Mouse (Mus musculus) lung, postnatal 0 days (tissue): ENCODE measurements around the gene Zfp57.

ENCODE experiments used
- CTCF ChIP-seq: IDR thresholded peaks from 2 replicates; pipeline ENCODE4 v1.5.1; 2016; ENCODE audit warnings: antibody characterized with exemption, mild to moderate bottlenecking
- EP300 ChIP-seq: IDR thresholded peaks from 2 replicates; pipeline ENCODE4 v1.6.1; 2016; ENCODE audit warnings: antibody characterized with exemption, mild to moderate bottlenecking, control low read depth

DNA sequence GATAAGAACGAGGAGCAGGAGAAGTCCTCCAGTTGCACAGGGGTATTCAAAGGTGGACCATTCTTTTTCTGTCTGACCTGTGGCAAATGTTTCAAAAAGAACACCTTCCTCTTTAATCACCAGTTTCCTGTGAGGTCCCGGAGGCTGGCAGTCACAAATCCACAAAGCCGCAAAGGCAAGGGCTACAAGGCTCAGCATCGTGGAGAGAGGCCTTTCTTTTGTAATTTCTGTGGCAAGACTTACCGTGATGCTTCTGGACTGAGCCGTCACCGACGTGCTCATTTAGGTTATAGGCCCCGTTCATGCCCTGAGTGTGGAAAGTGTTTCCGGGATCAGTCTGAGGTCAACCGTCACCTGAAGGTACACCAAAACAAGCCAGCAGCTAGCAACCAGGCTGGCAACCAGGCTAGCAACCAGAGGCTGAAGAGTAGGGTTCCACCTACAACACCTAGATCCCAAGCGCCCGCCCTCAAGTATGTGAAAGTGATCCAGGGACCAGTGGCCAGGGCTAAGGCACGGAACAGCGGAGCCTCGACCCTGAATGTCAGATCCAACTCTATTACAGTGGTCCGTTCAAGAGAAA lies 8.6 kb downstream of the Zfp57 start:
- no peak for TF ChIP-seq CTCF
- no peak for TF ChIP-seq EP300
